Mouse (Mus musculus) neural tube, embryonic 10.5 days (tissue): ENCODE data around the gene Myo1g.
"Not testable (repeated sequence)": the region's sequence is repeated elsewhere in the genome, so short reads cannot be mapped to it uniquely, and the experiment has no call there.

Source experiments
- DNase-seq: peaks from one replicate; pipeline ENCODE4 v3.0.0-alpha.2; 2017; ENCODE audit warnings: low spot score; ENCODE audit errors: extremely low spot score

The Myo1g gene

GRCm38 (mm10) chr11:6529961-6530360 is 9.2 kb upstream of the Myo1g start:
- DNase-seq, result no peak

DNA sequence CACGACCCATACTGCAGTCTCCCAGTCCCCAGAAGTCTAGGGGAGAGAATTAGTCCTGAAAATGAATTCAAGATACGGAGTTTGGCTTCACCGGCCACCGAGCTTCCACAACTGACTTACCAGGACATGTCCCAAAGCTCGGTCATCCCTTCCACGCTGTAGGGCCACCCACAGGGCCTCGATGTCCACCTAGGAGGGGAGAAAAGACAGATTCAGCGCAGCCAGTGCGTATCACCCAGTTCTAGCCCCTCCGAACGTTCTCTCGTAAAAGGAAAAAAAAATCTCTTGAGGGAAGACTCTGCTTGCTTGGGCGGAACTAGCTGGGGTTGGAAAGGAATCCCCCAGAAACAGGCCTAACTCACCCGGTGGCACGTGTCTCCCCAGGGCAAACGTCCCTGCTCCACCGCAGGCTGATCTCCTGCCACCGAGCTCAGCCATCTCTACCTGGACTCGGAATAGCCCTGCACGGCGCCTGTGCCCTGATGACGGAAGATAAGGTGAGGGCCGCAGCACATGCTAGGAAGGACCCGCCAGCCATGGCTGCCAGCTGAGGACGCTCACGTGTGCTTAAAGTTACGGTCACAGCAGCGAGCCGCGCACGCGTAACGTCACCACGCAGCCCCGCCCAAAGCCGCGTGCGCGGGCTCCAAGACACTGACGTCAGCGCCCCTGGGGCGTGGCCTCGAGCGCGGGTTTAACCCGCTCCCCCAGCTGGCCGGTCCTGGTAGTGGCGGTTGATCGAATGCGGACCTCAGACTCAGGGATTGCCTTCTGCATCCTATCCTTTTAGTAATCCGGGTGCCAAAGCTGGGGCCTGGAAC is 7.6 kb upstream of the Myo1g start:
- peak; percentile 99 for DNase-seq

- DNase-seq, result no peak
Observed at GRCm38 (mm10) chr11:6527256-6528185, 6.8 kb upstream of the Myo1g start.

DNA sequence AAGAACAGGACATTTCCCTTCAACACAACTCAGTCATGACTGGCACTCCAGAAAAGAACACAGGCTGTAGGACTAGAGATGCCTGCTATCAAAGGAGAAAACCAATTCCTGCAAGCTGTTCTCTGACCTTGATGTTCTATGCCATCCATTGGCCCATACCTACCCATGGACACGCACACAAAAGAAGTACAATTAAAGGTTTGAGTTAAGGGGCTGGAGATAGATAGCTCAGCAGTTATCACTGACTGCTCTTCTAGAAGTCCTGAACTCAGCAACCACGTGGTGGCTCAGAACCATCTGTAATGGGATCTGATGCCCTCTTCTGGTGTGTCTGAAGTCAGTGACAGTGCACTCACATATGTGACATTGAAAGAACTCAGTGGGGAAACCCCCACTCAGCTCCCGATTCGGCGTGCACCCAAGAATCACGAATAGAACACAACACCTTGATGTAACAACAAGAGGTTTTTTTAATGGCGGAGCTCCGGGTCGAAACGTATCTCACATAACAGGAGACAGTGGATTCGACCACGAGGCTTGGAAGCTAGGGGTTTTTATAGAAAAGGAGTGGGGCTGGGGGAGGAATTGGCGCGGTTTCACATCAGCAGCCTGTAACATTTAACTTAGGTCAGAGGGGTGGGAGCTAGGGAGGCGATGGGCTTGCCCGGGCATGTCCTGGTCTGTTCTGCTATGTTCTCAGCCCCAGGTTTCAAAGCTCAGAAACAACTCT is 5.9 kb upstream of the Myo1g start:
- not testable (repeated sequence) for DNase-seq

- DNase-seq, result no peak
Observed at GRCm38 (mm10) chr11:6525241-6525640, 4.5 kb upstream of the Myo1g start.

GRCm38 (mm10) chr11:6524880-6525238 is 4.1 kb upstream of the Myo1g start:
- DNase-seq, result no peak

DNA sequence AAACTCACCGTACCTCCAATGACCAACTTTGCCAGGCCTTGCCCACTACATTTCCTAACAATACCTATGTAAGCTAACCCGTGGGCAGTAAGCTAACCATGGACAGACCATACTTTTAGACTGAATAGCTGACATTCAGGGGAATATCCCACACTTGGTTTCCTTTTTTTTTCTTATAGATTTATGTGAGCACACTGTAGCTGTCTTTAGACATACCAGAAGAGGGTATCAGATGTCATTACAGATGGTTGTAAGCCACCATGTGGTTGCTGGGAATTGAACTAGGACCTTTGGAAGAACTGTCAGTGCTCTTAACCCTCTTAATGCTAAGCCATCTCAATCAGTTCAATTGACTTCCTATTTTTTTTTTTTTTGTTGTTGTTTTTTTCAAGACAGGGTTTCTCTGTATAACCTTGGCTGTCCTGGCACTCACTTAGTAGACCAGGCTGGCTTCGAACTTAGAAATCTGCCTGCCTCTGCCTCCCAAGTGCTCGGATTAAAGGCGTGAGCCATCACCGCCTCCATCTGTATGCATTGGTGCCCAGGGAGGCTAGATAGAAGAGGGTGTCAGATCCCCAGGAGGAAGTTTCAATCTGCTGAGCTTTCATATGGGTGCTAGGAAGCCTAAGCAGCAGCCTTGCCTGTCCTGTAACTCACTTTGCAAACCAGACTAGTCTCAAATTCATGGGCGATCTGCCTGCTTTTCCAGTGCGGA is 3.6 kb upstream of the Myo1g start:
- DNase-seq, result no peak

GRCm38 (mm10) chr11:6523662-6524088 is 2.9 kb upstream of the Myo1g start:
- DNase-seq, result no peak

DNA sequence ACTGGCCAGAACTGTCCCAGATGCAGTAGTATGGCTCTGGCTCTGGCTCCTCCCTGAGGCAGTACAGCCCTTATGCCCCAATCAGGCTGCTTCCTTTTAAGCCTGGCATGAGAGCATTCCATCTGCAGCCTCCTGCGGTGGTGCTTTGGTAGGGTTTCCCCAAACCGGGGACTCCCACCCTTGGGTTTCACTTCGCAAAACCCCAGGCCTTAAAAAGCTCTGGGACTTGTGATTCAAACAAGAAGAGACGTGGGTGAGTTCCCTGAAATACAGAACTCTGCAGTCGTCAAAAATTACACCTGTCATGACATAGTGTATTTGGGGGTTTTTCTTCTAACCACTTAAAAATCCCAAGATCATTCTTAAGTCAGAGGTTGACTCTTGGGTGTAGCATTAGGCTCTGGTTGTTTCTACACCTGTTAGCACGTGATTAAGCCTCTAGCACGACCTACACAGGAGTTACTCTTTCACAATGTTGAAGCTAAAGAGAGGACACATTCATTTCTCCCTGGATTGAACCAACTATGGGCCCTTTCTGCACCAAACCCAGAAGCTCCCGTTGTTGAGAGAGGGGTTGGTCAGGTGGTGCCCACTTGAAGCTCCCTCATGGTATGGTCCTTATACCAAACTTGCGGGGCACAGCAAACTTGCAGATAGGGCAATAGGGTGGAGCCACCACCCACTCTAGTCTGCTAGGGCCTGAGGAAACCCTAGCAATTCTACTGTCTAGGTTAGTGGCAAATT is 2.2 kb upstream of the Myo1g start:
- DNase-seq, result no peak

DNA sequence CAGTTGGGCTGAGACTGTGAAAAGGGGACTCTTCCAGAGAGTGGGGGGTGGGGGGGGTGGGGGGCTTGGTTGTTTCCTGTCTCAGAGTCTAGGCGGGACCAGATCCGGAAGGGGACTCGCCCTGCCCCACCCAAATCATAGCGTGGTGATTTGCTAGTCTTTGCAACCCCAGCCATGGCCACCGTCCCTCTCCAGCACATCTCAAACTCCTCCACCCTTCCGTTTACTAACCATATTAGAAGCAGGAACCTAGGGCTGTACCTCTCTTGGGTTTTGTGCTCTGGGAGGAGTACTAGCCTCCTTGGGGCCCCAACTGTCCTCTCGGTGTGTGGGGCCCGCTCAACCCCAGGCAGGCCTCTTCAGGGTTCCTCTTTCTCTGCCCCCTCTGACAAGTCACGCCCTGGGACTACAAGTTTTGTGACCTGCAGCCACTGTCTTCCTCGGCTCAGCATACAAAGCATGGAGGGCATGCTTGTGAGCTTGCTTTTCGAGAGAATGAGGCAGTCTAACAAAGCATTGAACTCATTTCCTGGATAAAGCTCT is 1.2 kb downstream of the Myo1g start:
- DNase-seq, result no peak

GRCm38 (mm10) chr11:6514837-6515236 is 5.9 kb downstream of the Myo1g start:
- DNase-seq, result no peak

DNA sequence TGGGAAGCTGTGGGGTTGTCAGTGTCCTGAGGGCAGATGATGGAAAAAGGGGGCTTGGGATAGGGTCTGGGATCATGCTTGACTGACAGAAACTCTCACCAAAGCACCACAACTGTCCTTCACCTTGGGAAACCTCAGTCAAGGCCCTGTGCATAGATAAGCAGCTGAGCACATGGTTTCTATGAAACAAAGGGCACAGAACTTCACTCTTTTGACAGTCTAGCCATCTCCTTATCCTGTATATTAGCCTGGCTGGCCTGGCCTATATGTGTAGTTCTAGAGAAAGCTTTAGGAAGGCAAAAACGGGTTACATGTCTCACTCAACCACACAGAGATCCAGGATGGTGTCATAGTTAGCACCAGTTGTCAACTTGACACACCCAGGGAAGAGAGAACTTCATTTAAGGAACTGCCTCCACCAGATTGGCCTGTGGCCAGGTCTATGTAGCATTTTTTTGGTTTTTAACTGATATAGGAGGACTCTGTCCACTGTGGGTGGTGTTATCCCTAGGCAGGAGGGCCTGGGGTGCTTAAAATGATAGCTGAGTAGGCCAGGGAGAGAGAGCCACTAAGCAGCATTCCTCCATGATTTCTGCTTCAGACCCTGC is 12.4 kb downstream of the Myo1g start:
- DNase-seq, result no peak

DNA sequence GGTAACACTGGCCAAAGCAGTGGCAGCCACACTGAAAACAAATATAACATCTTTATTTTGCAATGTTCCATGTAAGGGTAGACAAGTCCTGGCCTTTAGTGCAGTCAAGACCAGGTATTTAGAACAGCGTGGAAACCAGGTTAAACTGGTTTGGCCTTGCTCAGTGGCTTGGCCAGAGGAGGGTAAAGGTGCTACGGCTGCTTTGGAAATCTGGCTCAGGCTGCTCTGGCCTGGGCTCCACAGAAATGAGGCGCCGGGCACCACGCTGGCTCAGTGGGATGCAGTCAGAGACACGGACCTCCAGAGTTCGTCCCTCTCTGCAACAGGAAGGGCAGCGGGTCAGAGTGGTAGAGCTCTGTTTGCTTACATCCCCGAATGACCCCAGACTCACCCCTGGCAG is 14.2 kb downstream of the Myo1g start:
- DNase-seq, result no peak

- no peak for DNase-seq
Observed at GRCm38 (mm10) chr11:6504689-6505088, 16.1 kb downstream of the Myo1g start.

DNA sequence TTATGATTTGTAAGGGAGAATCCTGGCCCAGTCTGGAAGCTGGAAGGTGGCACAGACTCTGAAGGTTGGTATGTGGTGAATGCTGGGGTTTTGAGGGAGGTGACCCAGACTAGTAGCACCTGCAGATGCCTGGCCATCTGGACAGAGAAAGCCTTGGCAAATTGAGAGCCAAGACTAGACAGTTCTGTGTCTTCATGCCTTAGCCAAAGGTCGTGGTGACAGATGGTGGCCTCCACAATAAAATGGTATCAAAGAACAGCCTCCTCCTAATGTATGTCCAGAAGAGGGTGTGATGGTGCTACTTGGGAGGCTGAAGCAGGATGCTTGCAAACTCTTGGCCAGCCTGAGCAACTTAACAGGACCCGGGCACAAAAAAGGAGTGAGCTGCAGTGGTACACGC is 16.5 kb downstream of the Myo1g start:
- no peak for DNase-seq

DNA sequence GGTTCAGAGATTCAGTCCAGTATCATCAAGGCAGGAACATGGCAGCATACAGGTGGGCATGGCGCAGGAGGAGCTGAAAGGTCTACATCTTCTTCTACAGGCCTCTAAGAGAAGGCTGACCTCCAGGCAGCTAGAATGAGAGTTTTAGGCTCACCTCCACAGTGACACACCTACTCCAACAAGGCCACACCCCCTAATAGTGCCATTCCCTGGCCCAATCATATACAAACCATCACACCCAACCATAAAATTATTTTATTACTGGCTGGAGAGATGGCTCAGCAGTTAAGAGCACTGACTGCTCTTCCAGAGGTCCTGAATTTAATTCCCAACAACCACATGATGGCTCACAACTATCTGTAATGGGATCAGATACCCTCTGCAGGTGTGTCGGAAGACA is 18.3 kb downstream of the Myo1g start:
- no peak for DNase-seq

DNA sequence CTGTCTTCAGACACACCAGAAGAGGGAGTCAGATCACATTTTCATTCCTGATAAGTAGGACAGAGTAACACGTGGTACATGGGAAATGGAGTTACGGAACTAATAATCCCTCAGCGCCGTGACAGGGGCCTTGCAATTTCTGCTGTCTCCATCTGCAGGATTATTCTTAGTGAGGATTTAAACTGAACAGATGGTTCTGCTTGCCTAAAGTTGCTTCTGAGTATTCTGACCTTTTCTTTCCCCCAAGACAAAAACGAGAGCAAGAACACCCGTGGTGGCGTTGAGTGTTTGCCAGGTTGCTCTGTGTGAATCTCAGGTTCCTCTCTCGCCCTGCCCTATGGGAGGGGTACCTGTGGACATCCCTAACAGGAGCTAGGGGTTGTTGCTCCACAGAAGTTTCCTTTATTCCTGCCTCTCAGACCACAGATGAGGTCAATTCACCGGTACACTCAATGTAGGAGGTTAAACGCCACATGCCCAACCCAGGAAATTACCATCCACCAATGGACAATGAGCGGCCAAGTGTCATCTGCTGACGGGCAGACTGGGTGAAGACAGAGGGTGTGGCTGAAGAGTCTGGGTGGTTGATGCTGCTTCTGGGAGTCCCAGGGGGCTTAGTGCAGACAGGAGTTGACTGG is 23.3 kb downstream of the Myo1g start:
- DNase-seq, result no peak

- DNase-seq, result no peak
Observed at GRCm38 (mm10) chr11:6489691-6490503, 30.9 kb downstream of the Myo1g start.
